Mouse (Mus musculus) adrenal gland (tissue): ENCODE data around the gene Hsd17b2.

Source experiments
- intact Hi-C: fragments of 180-260 bp; cut with DNase I; formaldehyde crosslinking; loops from one replicate; pipeline ENCODE4 v1.15.1; 2025

The Hsd17b2 gene

DNA sequence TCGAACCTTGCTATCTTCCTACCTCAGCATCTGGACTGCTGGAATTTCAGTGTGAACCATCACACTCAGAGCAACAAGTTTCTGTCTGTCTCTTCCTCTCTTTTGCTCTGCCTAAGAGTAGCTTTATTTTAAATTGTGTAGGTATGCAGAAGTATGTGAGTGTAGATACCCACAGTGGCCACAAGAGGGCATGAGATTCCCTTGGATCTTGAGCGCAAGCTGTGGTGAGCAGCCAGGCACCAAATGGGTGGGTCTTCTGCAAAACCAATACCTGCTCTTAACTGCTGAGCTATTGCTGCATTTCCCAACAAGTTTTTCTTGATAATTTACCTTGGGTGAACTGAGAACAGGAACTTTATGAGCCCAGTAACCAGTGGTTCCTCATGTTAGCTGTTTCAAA is 70.4 kb downstream of the Hsd17b2 start:
- intact Hi-C loops: loop anchor here (2.0 kb wide), 1 partner anchor 93 kb away; no protein-coding TSS in a partner anchor

DNA sequence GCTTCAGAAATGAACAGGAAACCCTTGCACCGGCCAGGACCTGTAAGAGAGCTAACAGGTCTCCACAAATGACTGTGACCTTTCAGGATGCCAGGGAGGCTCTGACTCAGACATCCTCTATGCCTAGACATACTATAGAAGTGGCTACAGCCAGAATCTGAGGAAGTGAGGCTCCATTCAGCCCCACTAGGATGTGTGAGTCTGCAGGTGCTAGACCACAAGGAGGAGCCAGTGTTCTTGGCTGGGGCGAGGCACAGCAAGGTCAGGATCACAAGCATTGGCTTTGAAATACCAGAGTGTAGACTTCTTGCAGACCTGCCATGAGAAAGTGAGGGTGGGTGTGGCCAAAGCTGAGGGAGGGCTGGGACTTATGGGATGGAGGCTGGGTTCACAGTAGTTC is 70.9 kb downstream of the Hsd17b2 start:
- intact Hi-C loops: loop anchor here (2.0 kb wide), 1 partner anchor 92 kb away; no protein-coding TSS in a partner anchor

DNA sequence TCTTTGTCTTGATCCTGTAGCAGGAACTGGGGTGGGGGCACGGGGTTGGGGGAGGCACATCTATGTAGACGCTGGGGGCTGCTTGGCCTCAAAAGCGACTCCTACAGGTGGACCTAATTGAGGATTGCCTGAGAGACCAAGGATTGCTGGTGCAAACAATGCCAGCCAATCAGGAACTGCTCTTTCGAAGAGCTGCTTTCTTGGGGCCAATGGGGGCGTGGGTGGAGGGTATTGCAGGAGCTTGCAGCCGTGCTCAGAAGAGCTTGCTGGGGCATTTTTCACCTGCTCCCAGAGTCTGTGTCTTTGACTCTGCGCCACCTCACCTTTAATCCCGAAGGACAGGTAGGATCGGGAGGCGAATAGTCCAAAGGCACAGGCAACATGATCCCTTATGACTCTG is 73.9 kb downstream of the Hsd17b2 start:
- intact Hi-C loops: no loop called here

DNA sequence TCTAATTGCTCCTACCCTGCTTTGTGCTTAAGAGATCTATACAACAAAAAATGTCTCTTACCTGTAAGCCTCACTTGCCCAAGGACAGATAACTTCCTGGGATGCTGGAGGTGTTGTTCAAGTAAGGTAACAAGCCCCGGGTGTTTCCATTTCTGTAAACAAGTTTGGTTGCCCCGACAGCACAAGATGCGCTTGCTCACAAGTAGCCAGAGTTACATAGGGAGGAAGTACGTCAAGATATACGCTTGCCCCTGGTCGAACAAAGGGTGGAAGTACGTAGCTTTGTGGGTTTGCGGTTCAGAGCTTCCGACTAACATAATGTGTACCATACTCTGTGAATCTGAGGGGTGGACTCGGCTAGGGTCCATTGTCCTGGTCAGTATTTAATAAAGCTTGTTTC is 74.4 kb downstream of the Hsd17b2 start:
- intact Hi-C loops: no loop called here

DNA sequence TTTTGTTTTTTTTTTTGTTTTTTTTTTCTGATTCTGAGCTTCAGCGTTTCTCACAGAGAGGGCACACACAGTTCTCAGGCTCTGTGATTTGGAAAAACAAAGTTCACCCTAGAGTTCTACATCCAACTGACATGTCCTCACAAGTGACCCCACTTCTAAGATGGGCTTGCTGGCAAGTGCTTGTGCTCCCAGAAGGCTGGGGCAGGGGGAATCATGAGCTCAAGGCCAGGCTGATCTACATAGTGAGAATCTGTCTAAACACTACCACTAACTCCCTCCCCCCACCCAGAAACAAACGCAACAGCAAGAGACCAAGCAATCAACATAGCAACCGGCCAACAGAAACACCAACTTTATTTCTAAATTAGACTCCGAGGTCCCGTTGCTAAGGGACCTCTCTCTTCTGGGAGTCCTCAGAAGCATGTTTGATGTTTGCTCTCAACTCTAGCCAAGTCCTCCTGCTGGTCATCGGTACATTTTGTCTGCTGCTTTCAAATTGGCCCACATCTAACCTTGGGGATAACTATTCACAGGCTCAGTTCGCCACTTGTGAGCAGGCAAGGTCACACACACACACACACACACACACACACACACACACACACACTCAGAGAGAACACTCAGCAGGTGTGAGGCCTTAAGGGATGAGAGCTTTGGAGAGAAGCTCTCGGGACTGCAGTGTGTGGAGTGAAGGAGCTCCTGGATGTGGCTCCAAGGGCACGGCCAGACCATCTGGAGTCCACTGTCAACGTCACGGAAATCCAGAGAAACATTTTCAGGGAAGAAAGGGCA is 77.0 kb downstream of the Hsd17b2 start:
- intact Hi-C loops: no loop called here

DNA sequence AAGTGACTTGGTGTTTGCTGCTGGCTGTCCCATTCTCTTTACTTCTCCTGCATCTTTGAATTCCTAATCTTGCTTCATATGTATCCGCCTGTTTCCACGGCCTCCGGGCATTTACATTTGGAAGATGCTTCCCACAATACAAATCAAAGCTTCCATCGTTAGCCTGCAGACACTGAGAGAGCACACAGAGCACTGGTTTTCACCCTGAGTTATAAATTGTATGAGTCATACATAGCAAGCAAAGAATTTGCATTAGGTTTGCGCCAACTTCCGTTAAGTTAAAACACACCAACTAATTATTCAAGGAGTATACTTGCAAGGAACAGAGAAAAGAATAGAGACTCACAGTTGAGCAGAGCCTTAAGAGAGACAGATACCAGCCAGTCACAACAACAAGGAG is 77.6 kb downstream of the Hsd17b2 start:
- intact Hi-C loops: no loop called here

DNA sequence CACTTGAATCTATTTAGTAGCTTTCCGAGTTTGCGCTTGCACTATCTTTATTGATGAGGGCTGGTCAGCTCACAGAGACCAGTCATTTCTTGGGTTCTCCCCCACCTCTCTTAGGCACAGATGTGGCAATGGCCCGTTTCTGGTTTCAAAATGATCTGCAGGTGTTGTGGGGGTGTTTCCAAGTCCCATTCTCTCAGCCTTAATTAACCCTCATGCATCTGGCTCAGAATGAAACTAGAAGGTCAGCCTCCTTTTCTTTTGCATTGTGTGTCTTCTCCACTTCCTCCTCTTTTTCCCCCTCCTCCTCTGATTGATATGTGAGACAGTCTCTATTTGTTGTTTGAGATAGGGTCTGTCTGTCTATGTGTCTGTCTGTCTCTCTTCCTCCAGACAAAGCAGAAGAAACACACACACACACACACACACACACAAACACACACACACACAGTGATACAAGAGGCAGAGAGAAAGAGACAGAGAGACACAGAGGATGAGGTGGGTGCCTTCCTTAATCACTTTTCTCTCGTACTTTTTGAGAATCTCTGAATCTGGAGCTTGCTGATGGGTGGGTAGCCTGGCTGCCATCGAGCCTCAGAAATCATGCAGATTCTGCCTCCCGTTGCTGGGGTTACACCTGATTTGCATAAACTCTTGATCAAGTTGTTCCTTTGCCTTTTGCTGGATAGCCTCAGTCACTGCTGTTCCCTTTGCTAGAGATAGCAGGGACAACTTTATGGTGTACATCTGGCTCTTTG is 79.8 kb downstream of the Hsd17b2 start:
- intact Hi-C loops: no loop called here

DNA sequence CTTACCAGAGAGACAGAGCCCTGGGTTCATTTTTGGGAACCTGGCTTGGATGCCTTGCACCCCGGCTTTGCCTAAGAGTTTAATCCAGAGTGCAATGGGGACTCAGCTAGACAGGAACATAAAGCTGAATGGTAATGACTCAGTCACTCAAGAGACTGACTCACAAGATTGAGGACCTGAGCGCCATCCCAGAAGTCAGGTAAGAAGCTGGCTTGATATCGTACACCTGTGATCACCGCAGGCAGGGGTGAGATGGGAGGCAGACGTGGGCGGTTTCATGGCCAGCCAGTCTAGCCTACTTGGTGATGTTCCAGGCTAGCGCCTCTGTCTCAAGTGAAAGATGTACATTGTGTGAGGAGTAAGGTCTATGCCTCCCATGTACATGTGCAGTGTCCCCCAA is 81.3 kb downstream of the Hsd17b2 start:
- intact Hi-C loops: no loop called here

DNA sequence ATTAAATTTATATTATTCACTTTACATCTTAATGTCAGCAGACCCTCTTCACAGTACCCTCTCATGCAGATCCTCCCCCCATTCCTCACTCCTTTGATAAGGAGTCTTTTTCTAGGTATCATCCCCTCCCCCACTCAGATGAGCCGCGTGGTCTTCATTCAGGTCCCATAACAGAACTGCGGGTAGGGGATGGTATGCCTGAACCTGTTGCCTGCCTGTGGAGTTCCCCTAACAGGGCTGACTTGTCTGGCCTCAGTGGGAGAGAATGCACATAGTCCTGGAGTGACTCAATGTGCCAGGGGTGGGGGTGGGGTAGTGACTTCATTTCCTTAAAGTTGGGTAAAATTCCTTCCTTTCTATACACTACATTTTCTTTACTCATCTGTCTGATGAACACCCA is 84.7 kb downstream of the Hsd17b2 start:
- intact Hi-C loops: no loop called here

DNA sequence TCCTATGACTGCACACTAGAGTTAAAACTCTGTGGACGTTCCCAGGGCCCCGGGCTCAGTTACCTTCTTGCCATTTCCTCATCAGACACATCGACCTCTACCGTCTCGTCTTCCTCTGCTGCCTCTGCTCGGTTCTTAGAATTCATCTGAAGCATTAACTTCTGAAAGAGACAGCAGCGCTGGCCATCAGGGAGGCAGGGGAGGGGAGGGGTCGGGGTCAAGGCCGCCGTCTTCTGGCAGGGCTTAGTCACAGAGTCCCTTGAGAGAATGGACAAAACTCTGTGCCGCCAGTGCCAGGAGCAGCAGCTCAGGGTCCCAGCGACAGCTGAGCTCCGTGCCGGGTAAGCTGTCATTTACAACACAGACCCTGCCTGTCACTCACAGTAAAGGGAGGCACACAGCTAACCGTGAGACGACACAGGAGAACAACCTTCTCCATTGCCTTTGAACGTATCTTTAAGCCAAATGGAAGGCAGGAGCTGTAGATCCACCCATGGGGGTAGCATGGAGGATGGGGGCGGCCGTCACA is 91.0 kb downstream of the Hsd17b2 start:
- intact Hi-C loops: no loop called here

DNA sequence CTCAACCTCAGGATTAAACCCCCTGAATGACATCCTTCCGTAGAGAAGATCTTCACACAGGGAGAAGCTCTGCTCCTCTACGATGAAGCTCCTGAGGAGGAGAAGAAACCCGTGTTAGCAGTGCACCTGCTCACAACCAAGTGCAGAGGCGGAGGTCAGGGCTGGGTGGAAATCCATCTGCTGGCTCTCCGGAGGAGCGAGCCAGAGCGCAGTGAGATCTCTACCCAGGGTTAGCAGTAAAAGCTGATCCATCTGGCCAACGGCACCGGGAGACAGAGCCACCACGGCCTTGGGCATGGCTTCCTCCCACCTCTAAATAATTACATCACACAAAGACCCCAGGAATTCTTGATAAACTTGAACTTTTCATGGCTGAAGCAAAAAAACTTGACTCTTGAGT is 92.9 kb downstream of the Hsd17b2 start:
- intact Hi-C loops: no loop called here

DNA sequence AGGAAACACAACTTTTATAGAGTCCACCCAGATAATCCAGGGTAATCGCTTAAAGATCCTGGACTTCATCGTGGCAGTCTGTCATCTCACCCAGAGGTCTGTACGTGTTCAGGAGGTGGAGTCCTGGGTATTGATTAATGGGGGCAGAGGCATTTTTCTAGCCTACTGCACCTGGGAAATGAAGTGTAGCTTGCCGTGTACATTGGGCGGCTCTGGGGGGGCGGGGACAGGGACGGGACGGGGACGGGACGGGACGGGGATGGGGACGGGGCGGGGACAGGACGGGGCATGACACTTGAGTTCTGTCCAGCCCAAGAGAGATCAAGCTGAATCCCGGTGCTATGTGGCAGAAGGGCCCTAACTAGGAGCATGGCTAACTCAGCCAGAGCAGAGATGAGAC is 94.8 kb downstream of the Hsd17b2 start:
- intact Hi-C loops: no loop called here

DNA sequence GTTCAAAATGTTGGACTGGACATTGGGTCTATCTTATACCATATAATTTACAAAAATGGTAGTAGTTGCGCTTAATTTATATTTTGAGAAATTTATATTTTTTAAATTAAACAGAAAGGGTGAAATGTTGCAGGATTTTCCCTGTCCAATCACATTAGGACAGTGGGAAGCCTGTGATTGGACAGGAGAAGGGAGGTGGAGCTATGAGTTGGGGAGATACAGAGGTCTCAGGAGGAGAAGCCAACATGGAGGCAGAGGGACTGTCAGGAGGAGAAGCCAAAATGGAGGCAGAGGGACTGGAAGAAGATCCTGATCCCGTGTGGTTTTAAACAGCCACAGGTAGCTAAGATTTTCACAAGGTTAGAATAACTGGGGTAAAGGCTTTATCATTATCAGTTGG is 96.4 kb downstream of the Hsd17b2 start:
- intact Hi-C loops: no loop called here

DNA sequence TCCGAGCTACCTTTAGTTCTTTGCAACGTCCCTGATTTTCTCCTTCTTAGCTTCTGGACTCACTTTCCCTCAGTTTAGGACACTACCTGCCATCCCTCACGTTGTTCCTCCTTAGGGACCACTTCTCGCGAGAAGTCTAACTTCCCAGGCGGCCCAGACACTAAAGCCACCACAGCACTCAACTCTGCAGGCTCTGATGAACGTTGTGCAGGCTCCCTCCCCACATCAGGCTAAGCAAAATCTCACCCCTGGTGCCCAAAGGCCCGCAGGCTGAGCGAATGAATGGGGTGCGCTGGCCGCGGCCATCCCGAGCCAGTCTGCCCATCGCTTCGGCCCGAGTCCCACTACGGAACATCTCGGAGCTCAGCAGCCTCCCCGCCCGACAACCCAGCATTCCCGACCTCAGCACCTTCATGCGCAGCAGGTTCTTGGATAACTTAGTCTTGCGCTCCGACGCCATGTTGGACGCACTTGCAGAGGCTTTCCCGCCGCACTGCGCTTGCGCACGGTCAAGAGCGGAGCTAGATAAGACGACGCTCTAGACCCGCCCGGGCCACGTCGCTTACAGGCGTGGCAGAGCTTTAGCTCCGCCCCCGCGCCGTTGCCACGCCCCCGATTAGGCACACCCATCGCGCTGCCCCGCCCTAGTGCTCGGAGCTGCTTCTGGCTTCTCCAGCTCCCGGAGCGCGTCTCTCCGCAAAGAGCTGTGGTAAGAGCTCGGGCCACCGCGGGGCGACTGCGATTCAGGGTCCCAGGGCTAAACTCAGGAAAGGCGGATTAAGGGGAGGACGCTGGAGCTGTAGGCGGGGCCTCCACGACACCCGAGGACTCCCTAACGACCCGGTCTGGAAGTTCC is 100.0 kb downstream of the Hsd17b2 start, which contains the start of gene Mphosph6:
Mphosph6 (minus strand) TSS at position 501 of the 856 bp plus-strand sequence.
- intact Hi-C loops: no loop called here

DNA sequence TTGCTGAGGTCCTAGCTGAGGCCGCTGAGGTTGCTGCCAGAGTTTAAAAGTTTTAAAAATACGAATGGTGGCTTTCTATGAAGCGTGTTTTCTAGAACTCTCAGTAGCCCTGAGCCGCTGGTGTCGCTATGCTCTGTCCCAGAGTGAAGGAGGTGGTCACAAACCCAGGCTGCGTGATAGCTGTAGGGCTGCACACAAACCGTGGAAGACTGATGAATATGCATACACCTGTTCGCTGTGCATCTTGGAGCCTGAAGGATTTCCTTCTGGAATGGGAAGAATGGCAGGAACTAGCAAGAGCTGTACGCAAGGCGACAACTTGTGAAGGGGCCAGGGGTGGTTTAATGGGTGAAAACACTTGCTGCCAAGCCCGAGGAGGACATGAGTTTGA is 100.6 kb downstream of the Hsd17b2 start:
- intact Hi-C loops: no loop called here

DNA sequence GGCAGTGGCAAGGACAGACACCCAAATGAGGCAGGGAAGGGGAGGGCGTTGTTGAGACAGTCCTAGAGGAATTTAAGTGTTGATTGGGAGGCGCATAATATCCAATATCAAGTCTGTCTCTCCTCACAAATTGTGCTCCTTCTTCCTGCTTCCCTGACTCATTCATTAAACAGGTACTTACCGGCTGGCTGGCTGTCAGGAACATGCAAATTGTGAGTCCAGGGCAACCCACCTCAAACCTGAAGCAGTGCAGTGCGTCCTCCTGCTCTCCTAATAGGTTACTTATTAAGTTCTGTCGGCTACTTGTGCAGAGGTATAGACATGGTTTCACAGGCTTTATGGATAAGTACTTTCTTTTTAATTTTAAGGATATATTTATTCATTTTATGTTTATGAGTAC is 103.7 kb downstream of the Hsd17b2 start:
- intact Hi-C loops: no loop called here
